Mouse (Mus musculus) small intestine, adult 2 months (tissue): ENCODE measurements around the gene Kat2a. TPM values are rescaled to one million over a fixed set of nuclear protein-coding genes. Genes with fewer than 3 reads are reported as not detected.

ENCODE experiments used
- H3K27ac ChIP-seq: fragments of 200-500 bp; 2 replicates; pipeline ENCODE4 v1.5.1; 2012; ENCODE audit warnings: low read depth, low read length, control low read depth, inconsistent platforms; ENCODE audit not compliant: insufficient read depth
- H3K27me3 ChIP-seq: fragments of 200-500 bp; 2 replicates; pipeline ENCODE4 v1.6.1; 2012; ENCODE audit warnings: mild to moderate bottlenecking, moderate library complexity, low read length, inconsistent platforms; ENCODE audit not compliant: control insufficient read depth, insufficient read depth
- H3K36me3 ChIP-seq: fragments of 200-500 bp; 2 replicates; pipeline ENCODE4 v1.6.1; 2012; ENCODE audit warnings: mild to moderate bottlenecking, low read length, control low read depth, inconsistent platforms; ENCODE audit not compliant: control insufficient read depth, insufficient read depth
- H3K4me1 ChIP-seq: fragments of 200-500 bp; 2 replicates; pipeline ENCODE4 v1.6.1; 2012; ENCODE audit warnings: low read length, inconsistent platforms, mixed read lengths; ENCODE audit not compliant: control insufficient read depth, insufficient read depth, insufficient read length
- H3K4me3 ChIP-seq: fragments of 200-500 bp; 2 replicates; pipeline ENCODE4 v1.5.1; 2012; ENCODE audit warnings: low read depth, mild to moderate bottlenecking, control low read depth, inconsistent platforms, low read length, moderate library complexity
- CTCF ChIP-seq: fragments of 200-500 bp; IDR thresholded peaks from 2 replicates; pipeline ENCODE4 v1.5.1; 2012; ENCODE audit warnings: low read depth, mild to moderate bottlenecking, control low read depth, inconsistent platforms, low read length, moderate library complexity, mixed read lengths; ENCODE audit not compliant: insufficient replicate concordance, insufficient read length; ENCODE audit errors: extremely low read depth
- POLR2A ChIP-seq: fragments of 200-500 bp; IDR thresholded peaks from 2 replicates; pipeline ENCODE4 v1.6.1; 2012; ENCODE audit warnings: low read depth, mild to moderate bottlenecking, control low read depth, inconsistent platforms, low read length, moderate library complexity
- WGBS: fragments of 180-500 bp; shearing (Covaris S2); methylation state at CpG from one replicate; pipeline ENCODE4 v1.1.7; 2018; 5-methylcytosine and 5-hydroxymethylcytosine counted together
- polyA plus RNA-seq: library from polyadenylated mRNA; depleted of rRNA; stranded (reverse); fragments of >200 nt; gene quantifications from 2 replicates; pipeline ENCODE4 v1.2.3, GENCODE M21; 2012

The Kat2a gene
- polyA plus RNA-seq, 1 experiment = 12.2 TPM

DNA sequence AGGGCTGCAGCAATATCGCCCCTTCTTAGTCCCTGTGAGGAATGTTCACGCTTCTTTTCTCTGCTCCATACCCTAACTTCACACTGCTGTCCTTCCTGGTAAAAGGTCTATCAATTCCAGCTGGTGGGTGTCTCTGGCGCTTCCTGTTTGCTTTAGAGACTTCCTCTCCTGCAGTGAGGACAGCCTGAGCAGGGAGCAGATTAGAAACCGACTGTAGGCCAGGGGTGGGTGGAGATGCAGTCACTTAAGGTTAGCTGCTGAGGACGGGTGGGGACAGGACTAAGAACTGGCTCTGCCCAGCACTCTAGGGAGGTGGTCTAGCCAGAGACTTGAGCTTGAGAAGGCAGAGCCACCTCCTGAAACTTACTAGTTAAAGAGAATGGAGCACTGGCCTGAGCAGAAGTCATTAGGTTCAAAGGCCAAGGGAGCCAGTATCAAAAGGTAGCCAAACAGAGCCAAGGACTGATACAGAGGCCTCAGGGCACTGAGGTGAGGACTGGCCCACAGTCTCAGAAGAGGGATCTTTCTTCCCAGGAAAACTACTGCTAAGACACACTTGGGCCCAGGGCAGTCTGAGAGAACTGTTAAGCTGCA, 12.8 kb upstream of the Kat2a start:
- no peak for TF ChIP-seq CTCF
- no peak for TF ChIP-seq POLR2A
- peak overlapping the region; percentile 71 for H3K27ac ChIP-seq
- 21% methylated on average over 5 of the region's 5 CpGs for WGBS
- H3K4me3 ChIP-seq = no peak overlapping the region
- peaks cover 13% of the 10 kb centered on the region for H3K36me3 ChIP-seq
- H3K4me1 ChIP-seq = peaks cover 30% of the 10 kb centered on the region
- H3K27me3 ChIP-seq = no peaks in the 10 kb centered on the region

DNA sequence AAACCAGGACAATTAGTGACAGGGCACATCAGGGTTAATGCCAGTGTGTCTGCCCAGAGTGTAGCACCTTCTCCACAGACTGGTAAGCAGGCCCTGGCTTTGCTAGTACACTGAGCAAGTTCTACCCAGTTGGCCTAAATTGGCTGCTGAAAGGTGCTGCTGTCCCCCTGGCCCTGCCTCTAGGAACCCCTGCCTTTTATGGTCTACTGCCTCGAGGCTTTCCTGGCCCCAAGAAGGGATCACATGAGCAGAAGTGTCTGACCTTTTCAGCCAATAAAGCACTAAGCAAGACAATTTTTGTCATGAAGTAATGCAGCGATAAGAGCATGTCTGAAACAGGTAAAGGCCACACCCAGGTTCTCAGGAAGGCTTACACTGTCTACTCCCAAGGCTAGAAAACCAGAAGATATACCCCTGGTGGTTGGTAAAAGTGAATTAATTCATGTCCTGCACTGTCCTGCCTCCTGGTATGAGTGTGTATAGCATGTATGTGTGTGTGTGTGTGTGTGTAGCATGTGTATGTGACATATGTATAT, 10.3 kb upstream of the Kat2a start:
- H3K27me3 ChIP-seq = no peaks in the 10 kb centered on the region

DNA sequence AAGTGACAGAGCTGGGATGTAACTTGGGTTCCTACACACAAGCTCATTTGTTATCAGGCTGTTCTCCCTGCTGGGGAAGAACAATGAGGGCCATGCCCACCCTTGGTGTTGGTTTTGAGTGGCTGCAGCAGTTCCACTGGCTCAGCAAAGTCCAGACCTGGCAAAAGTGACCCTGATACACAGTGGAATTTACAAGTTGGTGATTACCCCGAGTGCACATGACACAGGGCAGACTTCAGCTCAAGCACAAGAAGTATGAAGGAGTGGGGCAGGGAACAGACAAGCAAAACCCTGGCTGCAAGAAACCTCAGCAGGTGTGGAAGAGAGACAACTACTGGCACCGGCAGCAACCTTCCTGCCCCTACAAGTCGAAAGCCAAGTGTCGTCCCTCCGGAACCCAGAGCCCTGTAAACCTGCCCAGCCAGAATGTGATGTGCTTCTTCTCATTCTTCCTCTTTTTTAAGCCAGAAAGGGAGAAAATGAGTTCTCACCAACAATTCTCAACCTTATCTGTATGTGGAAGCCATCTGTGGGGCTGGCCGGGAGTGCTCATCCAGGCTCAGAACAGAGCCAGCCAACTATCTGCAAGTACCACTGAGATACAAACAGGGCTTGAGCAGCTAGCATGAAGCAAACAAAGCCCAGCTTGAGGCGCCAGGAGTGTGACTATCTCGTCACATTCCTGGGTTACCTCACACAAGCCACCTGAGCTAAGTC, 9.7 kb upstream of the Kat2a start:
- Histone ChIP-seq H3K4me3 (no peak overlapping the region), H3K36me3 (peaks cover 25% of the 10 kb centered on the region), H3K4me1 (peaks cover 29% of the 10 kb centered on the region), H3K27ac (0 out of 2 replicates have a peak overlapping the region, but pooled peaks have one; percentile 30), H3K27me3 (no peaks in the 10 kb centered on the region)
- TF ChIP-seq CTCF = no peak
- TF ChIP-seq POLR2A = no peak
- WGBS = 69% methylated on average over 8 of the region's 8 CpGs

More for the DNA sequence above, 10.3 kb upstream of the Kat2a start:
- Histone ChIP-seq H3K4me1 (peaks cover 32% of the 10 kb centered on the region), H3K27ac (no peak overlapping the region), H3K4me3 (no peak overlapping the region), H3K36me3 (peaks cover 20% of the 10 kb centered on the region)
- WGBS = 22% methylated on average over 2 of the region's 2 CpGs
- no peak for TF ChIP-seq CTCF
- TF ChIP-seq POLR2A = no peak

DNA sequence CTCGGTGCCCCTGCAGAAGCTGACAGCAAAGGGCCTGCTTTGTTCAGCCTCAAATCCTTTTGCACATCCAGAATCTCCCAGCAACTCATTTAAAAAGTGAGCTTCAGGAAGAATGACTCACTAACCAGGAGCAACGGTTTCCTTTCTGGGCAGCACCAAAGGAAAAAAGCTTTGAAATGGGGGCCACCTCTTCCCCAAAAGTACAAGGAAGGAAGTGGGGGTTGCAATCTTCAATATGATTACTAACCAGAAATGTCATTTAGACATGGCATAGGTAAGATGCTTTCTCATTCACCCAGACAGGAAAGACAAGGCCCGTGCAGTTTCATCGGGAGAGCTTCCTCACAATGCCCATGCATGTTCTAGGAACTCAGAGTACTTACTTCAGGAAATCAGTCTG, 9.0 kb upstream of the Kat2a start:
- TF ChIP-seq POLR2A = no peak
- TF ChIP-seq CTCF = no peak
- 68% methylated on average over 4 of the region's 4 CpGs for WGBS

DNA sequence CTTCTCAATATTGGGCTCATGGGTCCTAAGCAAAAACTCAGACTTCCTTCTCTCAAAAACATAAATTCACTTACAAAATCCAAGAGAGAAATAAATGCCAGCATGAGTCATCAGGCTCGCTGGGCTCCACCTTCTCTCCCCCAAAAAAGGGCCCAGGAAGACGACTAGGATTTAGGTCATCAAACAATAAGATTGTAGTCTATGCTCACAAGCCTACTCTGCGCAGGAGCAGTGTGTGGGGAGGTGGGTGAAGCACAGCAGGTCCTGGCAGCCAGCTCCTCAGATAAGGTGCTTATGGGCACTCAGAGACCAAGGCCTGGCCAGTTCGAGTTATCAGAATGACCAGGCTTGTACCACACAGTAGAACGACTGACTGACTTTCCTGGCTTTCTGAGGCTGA, 8.1 kb upstream of the Kat2a start:
- Histone ChIP-seq H3K4me3 (no peak overlapping the region), H3K27me3 (no peaks in the 10 kb centered on the region), H3K4me1 (peaks cover 28% of the 10 kb centered on the region), H3K36me3 (peaks cover 39% of the 10 kb centered on the region), H3K27ac (0 out of 2 replicates have a peak overlapping the region, but pooled peaks have one; percentile 18)
- WGBS = 54% methylated on average over 5 of the region's 5 CpGs
- TF ChIP-seq CTCF (no peak), POLR2A (no peak)

More for the DNA sequence above, 9.0 kb upstream of the Kat2a start:
- H3K27ac ChIP-seq = peak overlapping the region; percentile 30; the same call in 1 of the 2 replicates
- peaks cover 29% of the 10 kb centered on the region for H3K4me1 ChIP-seq
- H3K27me3 ChIP-seq = no peaks in the 10 kb centered on the region
- H3K36me3 ChIP-seq = peaks cover 30% of the 10 kb centered on the region
- H3K4me3 ChIP-seq = no peak overlapping the region

DNA sequence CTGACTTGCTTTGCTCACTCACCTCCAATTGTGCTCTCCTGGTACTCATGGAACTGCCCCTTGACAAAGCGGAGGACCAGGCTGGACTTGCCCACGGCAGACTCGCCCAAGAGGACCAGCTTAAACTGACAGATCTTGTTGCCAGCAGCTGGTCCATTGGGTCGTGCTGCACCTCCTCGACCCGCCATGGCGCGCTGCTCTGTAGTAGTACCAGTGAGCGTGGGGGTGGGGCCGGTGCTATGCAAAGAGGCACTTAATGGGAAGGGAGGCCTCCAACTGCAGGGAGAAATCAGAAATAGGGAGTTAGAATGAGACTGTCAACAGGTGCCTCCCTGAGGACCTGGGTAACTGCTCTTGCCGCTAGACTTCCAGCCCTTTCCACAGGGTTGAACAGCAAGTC, 7.6 kb upstream of the Kat2a start:
- TF ChIP-seq POLR2A (no peak), CTCF (no peak)

DNA sequence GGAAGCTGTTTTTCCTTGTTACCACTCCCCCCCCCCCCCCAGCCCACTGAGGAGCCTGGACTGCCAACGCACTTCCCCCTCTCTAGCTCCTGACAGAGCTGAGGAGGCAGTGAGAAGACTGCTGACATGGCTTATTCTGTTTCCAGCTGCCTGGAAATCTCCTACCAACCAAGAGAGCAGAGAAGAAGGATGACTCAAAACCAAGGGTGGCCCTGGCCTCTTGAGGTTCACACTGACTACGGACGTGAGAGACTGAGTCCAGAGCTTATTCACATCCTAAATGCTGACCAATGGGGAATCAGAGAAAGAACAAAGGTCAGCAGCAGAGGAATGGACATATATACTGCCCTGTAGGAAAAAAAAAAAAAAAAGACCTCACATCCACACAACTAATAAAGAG, 7.0 kb upstream of the Kat2a start:
- Histone ChIP-seq H3K27me3 (no peaks in the 10 kb centered on the region), H3K4me1 (peaks cover 20% of the 10 kb centered on the region), H3K36me3 (peaks cover 44% of the 10 kb centered on the region), H3K4me3 (no peak overlapping the region), H3K27ac (no peak overlapping the region)
- TF ChIP-seq CTCF = no peak
- TF ChIP-seq POLR2A = no peak
- WGBS = 55% methylated on average over 3 of the region's 3 CpGs

More for the DNA sequence above, 7.6 kb upstream of the Kat2a start:
- Histone ChIP-seq H3K36me3 (peaks cover 42% of the 10 kb centered on the region), H3K27ac (no peak overlapping the region), H3K4me1 (peaks cover 23% of the 10 kb centered on the region), H3K4me3 (no peak overlapping the region), H3K27me3 (no peaks in the 10 kb centered on the region)
- 81% methylated on average over 11 of the region's 11 CpGs for WGBS
